Mouse (Mus musculus): ENCODE measurements around the gene Exoc4. TPM values are rescaled to one million over a fixed set of nuclear protein-coding genes. Genes with fewer than 3 reads are reported as not detected.
A peak's percentile ranks its signal among the peaks of the same experiment; 100 is the strongest.

Gene Exoc4
- total RNA-seq, 2 experiments from 2014 or later: 87.6 to 90.9 TPM

GRCm38 (mm10) chr6:33977880-33978279 is 729.0 kb downstream of the Exoc4 start:
- no peak for TF ChIP-seq CTCF (conservative IDR thresholded peaks at IDR 0.05)
- no peak for DNase-seq (ENCODE audit: low spot score in 2 of 2)
- Histone ChIP-seq H3K27ac (no peak overlapping the region), H3K4me3 (no peak overlapping the region)

- no peak for TF ChIP-seq CTCF (conservative IDR thresholded peaks at IDR 0.05)
- Histone ChIP-seq H3K4me3 (no peak overlapping the region), H3K27ac (no peak overlapping the region)
- no peak for DNase-seq (ENCODE audit: low spot score in 2 of 2)
These were observed 733.8 kb downstream of the Exoc4 start for GRCm38 (mm10) chr6:33982709-33983108.

- H3K27ac ChIP-seq: no peak overlapping the region
- no peak for TF ChIP-seq CTCF (conservative IDR thresholded peaks at IDR 0.05)
- no peak for DNase-seq (ENCODE audit: low spot score in 2 of 2)
- H3K4me3 ChIP-seq: no peak overlapping the region
These were observed 738.2 kb downstream of the Exoc4 start for GRCm38 (mm10) chr6:33987132-33987531.

GRCm38 (mm10) chr6:33992213-33993034 is 743.5 kb downstream of the Exoc4 start:
- H3K27ac ChIP-seq: no peak overlapping the region
- H3K4me3 ChIP-seq: peak overlapping the region; percentile 38
- no peak for TF ChIP-seq CTCF (conservative IDR thresholded peaks at IDR 0.05)
- no peak for DNase-seq (ENCODE audit: low spot score in 2 of 2)

GRCm38 (mm10) chr6:33993842-33994241 is 745.0 kb downstream of the Exoc4 start:
- no peak for TF ChIP-seq CTCF (conservative IDR thresholded peaks at IDR 0.05)
- Histone ChIP-seq H3K4me3 (no peak overlapping the region), H3K27ac (no peak overlapping the region)
- DNase-seq (ENCODE audit: low spot score in 2 of 2): no peak

- no peak overlapping the region for H3K27ac ChIP-seq
- no peak overlapping the region for H3K4me3 ChIP-seq
- no peak for DNase-seq (ENCODE audit: low spot score in 2 of 2)
- TF ChIP-seq CTCF (conservative IDR thresholded peaks at IDR 0.05): no peak
These were observed 749.7 kb downstream of the Exoc4 start for GRCm38 (mm10) chr6:33998590-33998989.

DNA sequence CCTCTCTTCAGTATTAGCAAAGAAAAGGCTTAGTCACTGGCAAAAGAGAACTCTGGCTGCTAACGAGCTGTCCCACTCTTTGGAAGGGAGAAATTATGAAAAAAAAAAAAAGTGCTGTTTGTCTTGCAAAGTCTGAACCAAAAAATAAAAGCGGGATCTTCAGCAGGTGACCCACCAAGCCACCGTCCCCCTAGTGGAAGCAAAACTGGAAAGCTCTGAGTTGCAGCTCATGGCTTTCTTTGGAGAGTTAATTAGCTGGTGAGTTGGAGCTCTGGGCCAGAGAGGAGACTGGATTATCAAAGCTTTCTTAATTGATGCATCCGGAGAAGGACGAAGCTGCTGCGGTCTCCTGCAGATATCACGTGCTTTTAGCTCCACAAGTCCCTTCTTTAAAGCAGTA is 750.6 kb downstream of the Exoc4 start:
- no peak overlapping the region for H3K4me3 ChIP-seq
- no peak overlapping the region for H3K27ac ChIP-seq
- no peak for DNase-seq (ENCODE audit: low spot score in 2 of 2)
- TF ChIP-seq CTCF (conservative IDR thresholded peaks at IDR 0.05): peak; percentile 58

GRCm38 (mm10) chr6:34000644-34001043 is 751.8 kb downstream of the Exoc4 start:
- TF ChIP-seq CTCF (conservative IDR thresholded peaks at IDR 0.05): no peak
- Histone ChIP-seq H3K4me3 (no peak overlapping the region), H3K27ac (no peak overlapping the region)
- DNase-seq (ENCODE audit: low spot score in 2 of 2): no peak

- H3K27ac ChIP-seq: no peak overlapping the region
These were observed 754.1 kb downstream of the Exoc4 start for GRCm38 (mm10) chr6:34003033-34003432.

DNA sequence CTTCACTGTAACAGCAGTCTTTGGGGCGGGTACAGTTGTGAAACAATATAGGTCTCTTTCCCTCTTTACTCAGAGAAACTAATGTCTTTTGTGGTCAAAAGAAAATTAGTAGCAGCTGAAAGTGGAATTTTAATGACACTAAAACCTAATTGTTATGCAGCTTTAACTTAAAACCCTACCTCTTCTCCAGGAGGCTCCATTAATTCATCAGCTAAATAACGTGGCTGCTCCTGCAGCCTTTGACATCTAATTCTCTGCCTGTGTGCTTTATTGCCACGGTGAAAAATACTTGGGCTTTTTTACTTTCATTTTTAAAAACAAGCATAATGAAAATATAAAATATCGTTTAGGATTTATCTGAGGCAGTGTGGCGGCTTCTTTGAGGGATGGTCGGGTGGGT is 764.6 kb downstream of the Exoc4 start:
- DNase-seq (ENCODE audit: low spot score in 2 of 2): no peak
- H3K27ac ChIP-seq: no peak overlapping the region
- no peak for TF ChIP-seq CTCF (conservative IDR thresholded peaks at IDR 0.05)
- no peak overlapping the region for H3K4me3 ChIP-seq

More at GRCm38 (mm10) chr6:34003033-34003432, 754.1 kb downstream of the Exoc4 start:
- no peak for DNase-seq (ENCODE audit: low spot score in 2 of 2)
- H3K4me3 ChIP-seq: no peak overlapping the region
- no peak for TF ChIP-seq CTCF (conservative IDR thresholded peaks at IDR 0.05)

Other genes starting within 250 kb of the Exoc4 start
- gene Chchd3, start 188.8 kb upstream of the Exoc4 start, total RNA-seq (2021): 100 to 1,000 TPM in 1 of 2 experiments, 10 to 100 TPM in 1; 91.1 to 103 TPM